Mouse (Mus musculus) kidney, postnatal 4 days (tissue): ENCODE results near the gene Gm20388.
A peak's percentile ranks its signal among the peaks of the same experiment; 100 is the strongest.

Experiments
- DNase-seq, 2 experiments: peaks; one replicate each; pipeline ENCODE4 v3.0.0; 2021; ENCODE audit warnings: mixed read lengths in 2 of 2

Gm20388 gene

DNA sequence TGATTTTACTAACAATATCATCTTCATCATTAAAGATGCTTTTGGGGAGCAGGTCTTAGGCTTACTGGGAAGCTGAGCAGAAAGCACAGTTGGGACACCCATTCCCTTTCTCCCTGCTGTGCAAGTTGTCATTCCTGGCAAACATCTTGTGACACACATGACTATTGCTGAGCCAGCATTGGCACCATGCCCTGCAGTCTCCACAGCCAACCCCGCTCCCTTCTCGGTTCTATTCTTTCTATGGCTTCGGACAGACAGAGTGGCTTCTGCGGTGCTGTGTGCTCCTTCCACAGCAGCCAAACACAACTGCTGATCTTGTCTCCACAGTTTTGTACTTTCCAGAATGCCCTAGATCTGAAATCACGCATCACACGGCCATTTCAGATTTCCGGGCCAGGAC, 1397.1 kb downstream of the Gm20388 start:
- DNase-seq, result peak; percentile 56 to 60

DNA sequence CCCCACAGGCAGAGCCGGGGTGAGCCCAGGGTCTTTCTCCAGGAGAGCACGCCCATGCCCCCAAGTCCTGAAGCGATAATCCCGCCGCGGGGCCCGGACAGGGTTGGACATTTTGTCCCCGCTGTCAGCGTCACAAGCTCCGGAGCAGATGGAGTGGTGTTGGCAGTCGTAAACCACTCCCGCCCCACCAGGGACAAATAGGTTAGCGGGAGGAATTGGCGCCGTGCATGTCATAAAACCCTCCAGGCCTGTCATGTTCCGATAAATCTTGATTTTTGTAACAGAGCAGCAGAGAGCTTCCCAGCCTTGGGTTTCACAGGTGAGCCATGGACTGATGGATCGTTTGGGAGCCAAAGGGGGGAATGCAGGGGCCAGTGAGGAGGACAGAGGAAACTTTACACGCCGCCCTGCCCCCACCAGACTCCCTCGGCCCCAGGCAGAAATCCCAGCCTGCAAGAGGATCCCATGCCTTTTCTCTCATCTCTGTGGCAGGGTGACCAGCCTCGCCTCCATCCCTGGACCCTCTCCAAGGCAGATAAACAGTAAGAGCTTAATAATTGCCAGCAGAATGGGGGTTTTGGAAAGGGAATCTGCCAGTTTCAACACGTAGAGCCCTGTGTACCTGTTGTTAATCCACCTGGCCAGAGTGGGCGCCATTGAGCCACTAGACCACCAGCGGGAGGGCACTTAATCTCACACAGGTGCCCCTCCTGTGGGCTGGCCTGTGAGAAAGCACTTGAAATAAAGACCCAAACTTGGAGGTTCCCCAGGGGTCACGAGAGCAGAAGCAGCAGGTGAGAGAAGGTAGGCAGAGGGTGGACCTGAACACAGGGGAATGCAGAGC, 1400.6 kb downstream of the Gm20388 start:
- DNase-seq, result peak; percentile 59 to 65

DNA sequence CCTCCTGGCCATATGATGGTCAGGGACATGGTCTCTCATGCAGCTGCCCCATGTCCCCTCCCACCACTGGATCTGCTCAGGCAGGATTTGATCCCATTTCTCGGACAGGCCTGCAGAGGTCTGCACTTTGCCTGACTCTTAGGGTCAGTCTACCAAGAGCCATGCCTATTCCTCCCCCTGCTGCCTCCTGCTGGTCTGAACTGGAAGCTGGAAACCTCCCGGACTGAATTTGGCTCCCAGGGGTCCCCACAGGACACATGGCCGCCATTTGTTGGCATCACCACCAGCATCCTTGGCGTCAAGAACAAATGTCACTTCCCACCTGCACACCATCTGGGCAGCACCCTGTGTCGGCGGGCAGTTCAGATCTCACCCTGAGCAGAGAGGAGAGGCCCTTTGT, 1402.8 kb downstream of the Gm20388 start:
- DNase-seq, result peak; percentile 52

DNA sequence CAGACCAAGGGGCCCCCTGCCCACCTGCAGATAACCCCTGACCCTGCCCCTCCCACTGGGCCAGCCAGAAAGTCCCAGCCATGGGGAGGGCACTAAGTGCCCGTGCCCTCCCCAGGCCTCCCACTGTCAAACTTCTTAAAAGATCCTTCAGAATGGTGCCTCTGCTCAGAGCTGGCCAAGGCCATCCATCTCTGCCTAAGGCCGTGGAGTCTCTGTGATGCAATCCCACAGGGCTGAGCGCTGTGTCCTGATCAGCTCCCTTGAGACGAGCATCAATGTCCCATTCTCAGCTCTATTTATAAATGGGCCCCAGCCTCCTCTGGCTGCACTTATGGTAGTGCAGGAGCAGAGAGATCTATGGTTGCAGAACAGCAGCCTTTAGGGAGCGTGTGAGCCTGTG, 1403.4 kb downstream of the Gm20388 start:
- no peak for DNase-seq

DNA sequence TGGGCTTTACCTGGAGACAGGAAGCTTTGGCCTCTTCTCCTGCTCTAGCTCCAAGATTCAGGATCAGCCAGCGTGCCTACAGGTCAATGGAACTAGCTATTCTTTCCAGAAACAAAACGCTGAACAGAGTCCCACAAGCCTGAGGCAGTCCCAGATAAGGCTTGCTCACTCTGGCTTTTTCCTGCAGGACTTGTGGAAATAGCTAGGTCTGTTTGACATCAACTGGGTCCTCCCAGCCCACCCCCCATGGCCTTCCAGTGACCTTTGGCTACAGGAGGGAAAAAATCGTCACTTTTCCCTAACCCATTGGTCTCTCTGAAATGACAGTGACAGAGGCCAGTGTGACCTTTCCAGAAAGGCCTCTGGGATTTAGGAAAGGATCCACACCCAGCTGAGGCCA, 1404.9 kb downstream of the Gm20388 start:
- DNase-seq, result peak in 1 of 2 experiments; percentile 48

DNA sequence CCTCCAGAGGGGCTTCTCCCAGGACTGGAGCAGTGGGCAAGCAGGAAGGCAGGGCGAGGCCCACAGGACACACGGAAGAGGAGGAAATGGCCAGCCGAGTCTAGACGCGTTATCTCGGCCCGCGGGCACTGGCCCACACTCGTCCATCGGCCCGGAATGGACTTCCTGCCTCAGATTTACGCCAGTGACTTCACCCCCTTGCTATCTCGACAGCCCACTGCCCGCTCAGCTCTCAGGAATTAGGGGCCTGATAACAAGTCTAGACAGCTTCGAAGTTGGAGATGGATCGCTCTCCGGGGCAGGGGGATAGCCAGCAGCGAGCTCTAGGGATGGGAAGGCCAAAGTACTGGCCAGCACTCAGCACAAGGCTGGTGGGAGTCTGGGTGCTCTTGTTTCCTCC, 1405.4 kb downstream of the Gm20388 start:
- DNase-seq, result peak; percentile 53 to 69

DNA sequence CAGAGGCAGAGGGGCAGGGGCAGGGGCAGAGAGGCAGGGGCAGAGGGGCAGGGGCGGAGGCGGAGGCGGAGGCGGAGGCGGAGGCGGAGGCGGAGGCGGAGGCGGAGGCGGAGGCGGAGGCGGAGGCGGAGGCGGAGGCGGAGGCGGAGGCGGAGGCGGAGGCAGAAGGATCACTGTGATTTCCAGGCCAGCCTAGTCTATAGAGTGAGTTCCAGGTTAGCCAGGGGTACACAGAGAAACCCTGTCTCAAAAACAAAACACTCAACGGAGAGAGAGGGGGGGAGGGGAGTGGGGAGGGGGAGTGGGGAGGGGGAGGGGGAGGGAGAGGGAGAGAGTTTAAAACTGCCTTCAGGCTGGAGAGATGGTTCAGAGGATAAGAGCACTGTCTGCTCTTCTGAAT, 1408.1 kb downstream of the Gm20388 start:
- peak; percentile 33 to 56 for DNase-seq

DNA sequence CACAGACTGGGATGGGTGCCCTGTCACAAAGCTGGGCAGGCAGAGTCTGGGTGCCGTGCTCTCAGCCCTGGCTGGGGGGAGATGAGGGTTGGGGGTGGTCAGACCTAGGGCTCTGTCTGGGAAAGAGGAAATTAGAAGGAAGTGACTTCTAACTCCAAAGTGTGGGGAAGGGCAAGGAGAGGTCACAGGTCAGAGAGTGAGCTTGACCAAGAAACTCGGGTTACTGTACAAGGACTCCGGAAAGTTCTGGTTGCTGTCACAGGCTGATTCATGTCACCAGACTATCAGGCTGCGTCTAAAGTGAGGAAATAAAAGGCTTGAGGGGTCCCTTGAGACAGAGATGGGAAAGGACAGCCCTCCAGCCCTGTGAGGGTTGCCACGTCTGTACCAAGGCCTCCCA, 1408.8 kb downstream of the Gm20388 start:
- DNase-seq, result no peak

DNA sequence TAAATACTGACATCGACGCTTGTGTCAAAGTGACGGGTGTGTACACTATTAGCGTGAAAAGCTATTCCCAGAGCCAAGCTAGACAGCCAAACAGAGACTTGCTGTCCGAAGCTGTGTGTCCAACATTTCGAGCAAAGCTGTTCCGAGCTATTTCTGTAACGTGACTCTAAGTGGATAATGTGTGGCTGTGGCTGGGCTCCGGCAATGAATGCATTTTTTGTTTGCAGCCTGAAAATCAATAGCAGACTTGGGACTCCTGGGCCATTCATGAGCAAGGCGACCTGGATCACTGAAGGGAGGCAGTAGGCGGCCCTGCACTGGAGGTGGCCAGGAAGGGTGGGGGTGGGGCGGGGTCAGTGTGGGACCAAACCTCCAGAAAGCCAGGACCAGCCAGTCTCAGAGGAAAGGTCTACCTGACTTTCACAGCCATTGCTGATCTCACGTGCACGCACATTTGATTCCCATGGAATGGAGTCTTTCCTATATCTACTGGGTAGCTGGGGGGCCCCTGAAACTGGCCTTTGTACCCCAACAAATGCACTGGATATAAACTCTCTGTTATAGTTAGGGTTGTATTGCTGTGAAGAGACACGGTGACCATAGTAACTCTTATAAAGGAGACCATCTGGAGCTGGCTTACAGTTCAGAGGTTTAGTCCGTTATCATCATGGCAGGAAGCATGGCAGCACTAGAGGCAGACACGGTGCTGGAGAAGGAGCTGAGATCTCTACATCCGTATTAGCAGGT, 1415.7 kb downstream of the Gm20388 start:
- DNase-seq, result no peak

DNA sequence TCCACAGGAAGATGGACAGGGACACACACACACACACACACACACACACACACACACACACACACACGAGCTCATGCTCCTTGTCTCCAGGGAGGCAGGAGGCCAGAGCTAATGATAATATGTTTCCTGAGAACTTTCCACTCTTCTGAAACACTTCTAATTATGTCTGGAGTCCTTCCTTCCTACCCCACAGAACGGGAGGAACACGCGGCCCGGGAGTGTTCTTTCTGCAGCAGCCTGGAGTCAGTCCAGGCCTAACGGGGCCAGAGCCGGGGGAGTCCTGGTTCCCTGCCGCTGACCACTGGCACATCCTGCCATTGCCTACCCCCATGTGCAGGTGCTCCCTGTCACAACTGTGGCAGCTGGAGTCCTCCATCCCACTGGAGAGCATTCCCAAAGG, 1421.8 kb downstream of the Gm20388 start:
- DNase-seq, result peak; percentile 72 to 81

DNA sequence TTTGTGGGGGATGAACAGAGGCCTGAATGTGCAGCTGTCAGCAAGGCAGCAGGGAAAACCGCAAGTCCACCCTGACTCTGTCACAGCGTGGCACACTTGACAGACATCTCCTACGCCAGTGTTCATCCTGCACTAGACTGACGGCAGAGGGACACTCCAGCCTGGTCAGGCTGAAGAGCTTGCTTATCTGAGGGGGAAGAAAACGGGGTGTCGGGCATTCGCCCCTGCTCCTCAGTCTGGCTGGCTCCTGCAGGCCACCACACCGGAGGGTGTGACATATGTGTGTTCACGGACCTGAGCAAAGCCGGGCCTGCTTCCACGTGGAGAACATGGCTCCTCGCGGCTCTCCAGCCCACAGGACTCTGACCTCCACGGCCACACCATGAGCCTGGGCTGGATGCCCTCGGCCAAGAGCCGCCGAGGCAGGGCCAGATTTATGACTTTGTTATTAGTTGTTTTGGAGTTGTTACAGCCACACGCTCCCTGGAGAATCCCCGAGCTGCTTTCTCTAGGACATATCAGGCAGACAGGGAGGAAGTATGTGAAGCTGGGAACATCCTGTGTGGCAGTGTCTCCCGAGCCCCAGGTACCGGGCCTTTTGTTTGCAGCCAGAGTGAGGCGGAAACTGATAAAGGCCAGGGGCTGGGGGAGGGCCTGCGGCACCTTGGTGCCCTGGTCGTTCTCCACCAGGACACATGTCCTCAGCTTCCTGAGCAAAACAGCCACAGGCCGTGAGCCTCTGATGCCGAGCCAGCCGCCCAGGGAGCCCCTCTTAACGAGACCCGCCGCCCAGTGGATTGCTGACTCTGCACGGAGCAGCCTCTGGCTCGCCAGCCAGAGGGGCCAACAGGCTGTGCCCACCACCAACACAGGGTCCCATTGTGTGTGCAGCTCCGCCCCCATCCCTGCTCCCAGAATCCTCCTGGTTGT, 1424.1 kb downstream of the Gm20388 start:
- DNase-seq, result peak; percentile 69 to 81

DNA sequence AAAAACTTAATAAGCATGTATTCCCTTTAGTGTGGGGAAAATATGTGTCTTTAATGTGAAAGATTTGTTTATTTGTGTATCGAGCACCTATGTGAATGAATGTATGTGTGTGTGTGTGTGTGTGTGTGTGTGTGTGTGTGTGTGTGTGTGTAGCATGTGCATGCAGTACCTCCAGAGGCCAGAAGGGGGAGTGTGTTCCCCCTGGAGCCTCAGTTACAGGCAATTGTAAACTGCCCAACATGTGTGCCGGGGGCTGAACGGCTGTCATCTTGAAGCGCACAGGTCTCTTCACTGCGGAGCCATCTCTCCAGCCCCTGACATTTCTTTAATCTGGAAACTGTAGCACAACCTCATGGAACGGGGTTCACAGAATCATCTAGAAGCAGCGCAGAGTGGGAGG, 1425.0 kb downstream of the Gm20388 start:
- DNase-seq, result no peak

DNA sequence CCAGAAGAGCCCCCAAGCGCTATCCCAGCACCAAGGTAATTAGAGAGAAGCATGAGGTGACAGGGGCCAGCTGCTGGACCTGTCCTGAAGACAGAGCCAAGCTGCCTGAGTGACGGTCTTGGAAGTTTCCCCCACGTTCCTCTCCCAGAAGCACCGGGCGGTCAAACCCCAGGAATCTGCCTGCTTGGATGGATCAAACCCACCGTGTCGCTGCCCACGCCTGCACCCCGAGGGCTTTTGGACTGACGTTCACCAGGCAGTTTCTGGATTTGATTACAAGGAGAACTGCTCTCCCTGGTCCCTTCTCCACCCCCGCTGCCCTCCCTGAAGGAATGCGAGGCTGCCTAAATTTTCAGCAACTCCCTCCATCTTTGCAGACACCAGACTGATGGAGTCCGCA, 1432.3 kb downstream of the Gm20388 start:
- peak; percentile 69 to 78 for DNase-seq

DNA sequence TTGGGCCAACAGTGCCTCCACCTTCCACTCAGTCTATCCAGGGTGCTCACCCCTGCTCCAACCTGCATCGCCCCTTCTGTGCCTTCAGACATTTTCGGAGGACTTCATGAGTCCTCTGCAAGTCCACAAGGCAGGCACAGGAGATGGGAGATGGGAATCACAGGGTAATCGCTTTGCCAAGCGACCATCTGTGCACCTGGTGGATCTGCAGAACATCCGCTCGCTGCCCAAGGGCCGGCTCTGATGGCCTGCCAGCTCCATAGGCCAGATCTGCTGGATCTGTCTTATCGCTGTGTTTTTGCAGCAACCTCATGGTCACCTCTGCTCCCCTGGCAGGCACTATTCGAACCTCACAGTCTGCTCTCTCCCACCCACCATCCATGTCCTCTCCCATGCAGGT, 1433.8 kb downstream of the Gm20388 start:
- no peak for DNase-seq

DNA sequence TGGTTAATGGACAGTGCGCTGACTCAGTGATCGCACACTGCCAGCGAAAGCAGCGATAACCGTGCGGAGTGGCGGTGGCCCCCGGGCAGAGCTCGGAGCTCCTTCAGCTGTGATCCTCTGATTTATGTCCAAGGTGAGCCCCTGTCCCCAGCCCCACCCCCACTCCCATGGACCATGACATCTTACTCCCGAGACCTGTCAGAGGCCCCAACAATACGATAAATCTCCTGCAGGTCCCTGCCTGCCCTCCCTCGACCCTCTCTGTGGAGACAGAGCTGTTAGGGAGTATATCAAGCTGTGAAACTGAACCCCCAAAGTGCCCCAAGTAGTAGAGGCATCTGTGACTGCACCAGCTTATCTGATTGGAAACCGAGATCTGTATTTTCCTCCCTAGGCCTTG, 1435.5 kb downstream of the Gm20388 start:
- peak; percentile 46 to 58 for DNase-seq

DNA sequence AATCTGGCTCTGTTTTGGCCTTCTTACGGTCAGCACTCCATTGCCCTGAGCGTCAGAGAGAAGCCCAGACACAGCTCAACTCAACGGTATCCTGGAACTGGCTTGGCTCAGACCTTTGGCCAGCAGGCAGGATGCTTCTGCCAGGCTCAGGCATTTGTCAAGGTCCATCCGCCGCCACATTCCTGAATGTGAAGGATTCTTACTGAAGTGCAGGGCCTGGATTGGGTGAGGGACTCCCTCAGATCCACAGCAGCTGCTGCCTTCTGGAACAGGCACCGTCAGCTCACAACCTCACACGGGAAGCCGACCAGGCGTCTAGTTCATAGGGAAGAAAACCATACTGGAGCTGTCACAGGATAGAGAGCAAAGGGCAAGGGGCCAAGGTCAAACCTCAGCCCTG, 1436.2 kb downstream of the Gm20388 start:
- peak; percentile 72 to 83 for DNase-seq

DNA sequence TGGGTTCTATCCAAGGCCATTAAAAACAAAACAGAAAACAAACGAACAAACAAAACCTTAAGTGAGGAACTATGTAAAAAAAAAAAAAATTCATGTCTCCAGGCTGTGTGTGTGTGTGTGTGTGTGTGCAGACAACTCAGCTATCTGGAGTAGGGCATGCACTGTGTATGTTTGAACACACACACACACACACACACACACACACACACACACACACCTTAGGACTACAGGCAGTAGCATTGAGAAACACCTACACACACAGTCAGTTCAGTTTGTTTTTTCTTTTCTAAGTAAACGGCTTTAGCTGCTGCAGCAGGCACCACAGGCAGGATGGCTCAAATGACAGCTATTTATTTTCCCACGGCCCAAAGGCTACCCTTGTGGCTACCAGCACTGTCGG, 1438.4 kb downstream of the Gm20388 start:
- no peak for DNase-seq

DNA sequence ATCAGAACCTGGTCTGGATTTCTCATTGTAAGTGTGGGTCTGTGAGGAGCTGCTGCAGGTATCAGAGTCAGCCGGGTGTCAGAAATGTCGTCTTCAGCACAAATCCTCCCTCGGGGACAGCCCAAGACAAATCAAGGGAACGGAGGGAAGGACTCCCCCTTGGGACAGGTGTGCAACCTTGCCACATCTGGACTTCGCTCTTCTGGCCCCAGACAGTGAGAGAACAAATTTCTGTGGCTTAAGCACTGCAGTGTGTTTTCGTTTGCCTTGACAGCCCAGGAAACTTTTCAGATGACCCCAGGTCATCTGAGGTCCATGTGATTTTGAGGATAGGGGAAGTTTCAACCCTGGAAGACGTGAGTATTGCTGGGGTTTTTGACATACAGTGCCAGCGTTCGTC, 1440.2 kb downstream of the Gm20388 start:
- DNase-seq, result no peak

DNA sequence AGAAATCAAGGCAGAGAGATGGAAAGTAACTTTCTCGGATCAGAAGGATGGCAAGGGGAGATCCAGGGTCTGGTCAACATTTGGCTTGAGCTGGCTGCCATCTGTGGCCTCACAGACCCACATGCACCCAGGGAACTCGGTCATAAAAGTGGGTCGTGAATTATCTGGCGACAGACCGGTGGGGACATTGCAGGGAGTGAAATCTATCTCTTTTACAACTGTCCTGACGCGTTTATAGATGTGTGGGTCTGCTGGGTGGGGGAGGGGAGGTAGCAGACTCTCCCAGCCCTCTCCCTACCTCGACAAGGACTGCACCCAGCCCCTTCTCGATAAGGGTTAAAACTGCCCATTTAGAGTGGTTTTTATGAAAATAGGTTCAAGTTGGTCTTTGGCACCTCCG, 1444.2 kb downstream of the Gm20388 start:
- no peak for DNase-seq

DNA sequence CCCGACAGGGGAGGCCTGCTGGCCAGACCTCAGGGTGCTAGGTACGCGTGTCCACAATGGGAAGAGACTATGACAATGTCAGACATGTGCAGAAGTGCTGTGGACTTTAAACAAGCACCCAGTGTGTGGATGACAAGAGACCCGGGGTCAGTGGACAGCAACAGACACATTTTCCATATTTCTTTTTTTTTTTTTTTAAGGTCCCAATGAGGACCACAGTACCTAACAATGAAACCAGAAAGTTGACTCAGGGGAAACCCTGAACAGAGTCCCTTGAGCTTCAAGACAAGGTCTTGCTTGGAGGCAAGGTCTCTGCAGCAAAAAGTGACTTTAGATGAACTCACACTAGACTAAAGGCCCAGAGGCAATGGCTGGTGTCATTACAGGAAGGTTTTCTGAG, 1446.8 kb downstream of the Gm20388 start:
- DNase-seq, result no peak

DNA sequence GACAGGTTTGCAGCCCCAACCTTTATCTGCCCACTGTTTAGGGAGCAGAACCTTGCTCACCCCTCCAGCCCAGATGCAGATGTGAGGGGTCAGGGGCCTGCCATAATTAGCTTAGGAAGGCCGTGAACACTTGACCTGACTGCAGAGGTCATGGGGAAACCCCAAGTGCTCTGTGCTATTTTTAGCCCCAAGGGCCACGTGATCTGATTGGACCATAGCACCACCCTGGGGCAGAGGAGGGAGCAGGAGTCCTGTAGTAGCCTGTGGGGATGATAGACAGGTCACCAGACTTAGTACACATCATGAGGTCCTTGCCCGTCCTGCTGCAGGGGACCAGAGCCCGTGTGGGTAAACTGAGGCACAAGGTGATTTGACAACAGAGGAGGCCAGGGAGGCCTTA, 1448.0 kb downstream of the Gm20388 start:
- DNase-seq, result peak in 1 of 2 experiments; percentile 19

DNA sequence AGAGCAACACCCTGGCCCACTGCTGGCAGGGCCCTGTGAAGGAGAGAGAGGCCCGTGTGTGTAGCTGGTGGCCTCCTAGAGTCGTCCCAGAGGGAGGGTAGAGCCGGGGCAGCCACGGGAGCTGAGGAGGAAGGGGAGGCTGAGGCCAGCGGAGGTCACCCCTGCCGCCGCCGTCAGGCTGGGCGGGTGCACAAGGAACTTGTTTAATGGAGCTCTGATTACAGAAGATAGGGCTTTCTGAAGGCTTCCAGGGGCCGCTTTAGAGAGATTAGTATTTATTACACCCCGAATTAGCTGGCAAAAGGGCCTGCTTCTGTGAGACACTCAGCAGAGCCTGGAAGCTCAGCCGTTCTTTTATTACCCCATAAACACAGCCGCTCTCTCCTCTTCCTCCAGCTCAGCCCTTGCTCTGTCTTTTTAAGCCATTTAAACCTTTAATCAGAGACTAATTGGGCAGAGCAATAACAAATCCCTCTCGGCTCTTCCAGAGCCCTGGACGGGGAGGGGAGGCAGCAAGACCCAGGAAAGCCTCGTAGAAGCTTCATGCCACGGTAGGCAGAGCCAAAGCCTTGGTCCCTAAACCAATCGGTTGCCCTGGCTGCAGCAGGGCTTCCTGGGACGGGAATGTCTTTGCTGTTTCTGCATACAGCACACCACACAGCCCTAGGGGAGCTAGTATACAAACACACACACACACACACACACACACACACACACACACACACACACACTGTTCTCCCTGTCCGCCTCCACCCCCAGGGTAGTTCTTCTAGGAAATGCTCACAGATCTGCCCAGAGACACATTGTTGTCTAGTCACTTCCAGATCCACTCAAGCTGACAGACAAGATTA, 1448.7 kb downstream of the Gm20388 start:
- DNase-seq, result peak; percentile 60 to 69
